Mouse (Mus musculus): ENCODE data around the gene Tmem97. TPM values are rescaled to one million over a fixed set of nuclear protein-coding genes. Genes with fewer than 3 reads are reported as not detected.
A peak's percentile ranks its signal among the peaks of the same experiment; 100 is the strongest.
"Not testable (repeated sequence)": the region's sequence is repeated elsewhere in the genome, so short reads cannot be mapped to it uniquely, and the experiment has no call there.

Gene Tmem97
- total RNA-seq (2021), result 34.1 and 45.0 TPM in 2 replicates
- long read RNA-seq, experiment 1, transcript Tmem97-201 (3 exons, 1,375 nt), result major isoform, 97 of 98 reads
- long read RNA-seq, experiment 1, partial matches to known transcripts, result 0 of 98 reads
- long read RNA-seq, experiment 1, other reads (novel, unspliced or antisense), result 1 of 98 reads
- long read RNA-seq, experiment 2, transcript Tmem97-201 (3 exons, 1,375 nt), result major isoform, 43 of 43 reads
- long read RNA-seq, experiment 2, partial matches to known transcripts, result 0 of 43 reads
- long read RNA-seq, experiment 2, other reads (novel, unspliced or antisense), result 0 of 43 reads

- peak; percentile 97 for DNase-seq
Measured at GRCm38 (mm10) chr11:78550168-78551058, at the start of gene Tmem97. Tmem97 (minus strand) TSS chr11:78550777.

- peak; percentile 19 for DNase-seq
Measured at GRCm38 (mm10) chr11:78600051-78600450, 49.5 kb upstream of the Tmem97 start.

- no peak for DNase-seq
Measured at GRCm38 (mm10) chr11:78598763-78599415, 48.3 kb upstream of the Tmem97 start.

GRCm38 (mm10) chr11:78596750-78597149 lies 46.2 kb upstream of the Tmem97 start:
- DNase-seq, result no peak

- DNase-seq, result no peak
Measured at GRCm38 (mm10) chr11:78595773-78596172, 45.2 kb upstream of the Tmem97 start.

- no peak for DNase-seq
Measured at GRCm38 (mm10) chr11:78594271-78594964, 43.8 kb upstream of the Tmem97 start.

GRCm38 (mm10) chr11:78587677-78588076 lies 37.1 kb upstream of the Tmem97 start:
- DNase-seq, result not testable (repeated sequence)

GRCm38 (mm10) chr11:78586099-78586498 lies 35.5 kb upstream of the Tmem97 start:
- DNase-seq, result no peak

- DNase-seq, result no peak
Measured at GRCm38 (mm10) chr11:78582848-78583247, 32.3 kb upstream of the Tmem97 start.

GRCm38 (mm10) chr11:78574975-78575374 lies 24.4 kb upstream of the Tmem97 start:
- no peak for DNase-seq

- no peak for DNase-seq
Measured at GRCm38 (mm10) chr11:78574536-78574935, 24.0 kb upstream of the Tmem97 start.

GRCm38 (mm10) chr11:78574031-78574430 lies 23.5 kb upstream of the Tmem97 start:
- DNase-seq, result not testable (repeated sequence)

GRCm38 (mm10) chr11:78571854-78572253 lies 21.3 kb upstream of the Tmem97 start:
- no peak for DNase-seq

- no peak for DNase-seq
Measured at GRCm38 (mm10) chr11:78571441-78571840, 20.9 kb upstream of the Tmem97 start.

- DNase-seq, result peak; percentile 37
Measured at GRCm38 (mm10) chr11:78569806-78570205, 19.2 kb upstream of the Tmem97 start.

GRCm38 (mm10) chr11:78568827-78569226 lies 18.2 kb upstream of the Tmem97 start:
- no peak for DNase-seq

GRCm38 (mm10) chr11:78567614-78568013 lies 17.0 kb upstream of the Tmem97 start:
- DNase-seq, result no peak

GRCm38 (mm10) chr11:78566775-78567174 lies 16.2 kb upstream of the Tmem97 start:
- peak; percentile 31 for DNase-seq

GRCm38 (mm10) chr11:78560447-78560846 lies 9.9 kb upstream of the Tmem97 start:
- DNase-seq, result peak; percentile 85

- DNase-seq, result peak; percentile 23
Measured at GRCm38 (mm10) chr11:78557241-78557640, 6.7 kb upstream of the Tmem97 start.

GRCm38 (mm10) chr11:78556070-78556469 lies 5.5 kb upstream of the Tmem97 start:
- DNase-seq, result no peak

- peak; percentile 55 for DNase-seq
Measured at GRCm38 (mm10) chr11:78555623-78556022, 5.0 kb upstream of the Tmem97 start.

Data from adrenal gland, postnatal 14 days (tissue).